Comparison of ENCODE assay signal across 8 mouse cellular contexts in genomic region chr6:28261307-28262197, GRCm38 (mm10).
DNase-seq lines count a peak whose midpoint lies in the region; ATAC-seq and TF ChIP-seq lines count a peak whose summit lies in the region.

No protein-coding gene starts in this region.

- intact Hi-C loops in heart, postnatal 36 days (cut with DNase I) = loop anchor here (5.0 kb wide), 2 partner anchors 161 to 216 kb away; partner anchors contain the start of genes Arf5 and Snd1

- H3K9me3 ChIP-seq in forebrain, embryonic 15.5 days = no peaks in the 10 kb centered on the region
- H3K9me3 ChIP-seq in lung, embryonic 14.5 days (ENCODE audit: low read depth, low read length) = no peaks in the 10 kb centered on the region

- under 1% methylated on average over 122 of the region's 131 CpGs for WGBS in forebrain, embryonic 15.5 days
- WGBS in lung, embryonic 14.5 days = under 1% methylated on average over 100 of the region's 131 CpGs
- 2% methylated on average over 131 of the region's 131 CpGs for WGBS in olfactory bulb, adult 2 months
- 2% methylated on average over 131 of the region's 131 CpGs for WGBS in thymus, adult 2 months

- peak overlapping the region; percentile 71 for H3K4me3 ChIP-seq in forebrain, embryonic 15.5 days
- peak overlapping the region; percentile 92 for H3K4me3 ChIP-seq in layer of hippocampus, adult 2 months
- H3K4me3 ChIP-seq in lung, embryonic 14.5 days (ENCODE audit: low read depth, low read length) = peak overlapping the region; percentile 81
- H3K4me3 ChIP-seq in olfactory bulb, adult 2 months (ENCODE audit: insufficient read depth, low read depth, low read length) = peak overlapping the region; percentile 85
- peak overlapping the region; percentile 98 for H3K4me3 ChIP-seq in thymus, adult 2 months (ENCODE audit: control insufficient read depth, insufficient read depth, low read length)

- H3K4me1 ChIP-seq in forebrain, embryonic 15.5 days = peaks cover 9% of the 10 kb centered on the region
- peaks cover 3% of the 10 kb centered on the region; the same call in 1 of the 2 replicates for H3K4me1 ChIP-seq in lung, embryonic 14.5 days (ENCODE audit: insufficient read depth)
- peaks cover 6% of the 10 kb centered on the region for H3K4me1 ChIP-seq in olfactory bulb, adult 2 months (ENCODE audit: control insufficient read depth, insufficient read depth, low read length)
- peaks cover 9% of the 10 kb centered on the region for H3K4me1 ChIP-seq in thymus, adult 2 months (replicated peaks; ENCODE audit: control insufficient read depth, insufficient read depth, low read length)

- no peaks in the 10 kb centered on the region for H3K36me3 ChIP-seq in forebrain, embryonic 15.5 days
- peaks cover 16% of the 10 kb centered on the region for H3K36me3 ChIP-seq in lung, embryonic 14.5 days (ENCODE audit: insufficient read depth)
- H3K36me3 ChIP-seq in thymus, adult 2 months (ENCODE audit: control insufficient read depth, insufficient read depth, low read length) = peaks cover 10% of the 10 kb centered on the region; the same call in 1 of the 2 replicates

- peak; percentile 75 for TF ChIP-seq POLR2A in olfactory bulb, adult 2 months (IDR thresholded peaks at IDR 0.05; ENCODE audit: insufficient read depth, low read depth, low read length)
- TF ChIP-seq POLR2A in thymus, adult 2 months (IDR thresholded peaks at IDR 0.05; ENCODE audit: control insufficient read depth, extremely low read depth, insufficient read depth, low read length, poor library complexity) = peak; percentile 94

- TF ChIP-seq CTCF in layer of hippocampus, adult 2 months (conservative IDR thresholded peaks at IDR 0.05) = no peak
- TF ChIP-seq CTCF in lung, embryonic 14.5 days (IDR thresholded peaks at IDR 0.05; ENCODE audit: low read depth) = no peak
- no peak for TF ChIP-seq CTCF in olfactory bulb, adult 2 months (IDR thresholded peaks at IDR 0.05; ENCODE audit: insufficient read depth, low read depth, low read length)
- no peak for TF ChIP-seq CTCF in thymus, adult 2 months (IDR thresholded peaks at IDR 0.05; ENCODE audit: borderline replicate concordance, control insufficient read depth, extremely low read depth, insufficient read depth, low read length, poor library complexity)

- peak; percentile 91 for DNase-seq in ES-CJ7 (ENCODE audit: low read depth, low spot score)
- DNase-seq in cerebellum, adult 11 months = peak; percentile 88
- peak; percentile 88 to 92 for DNase-seq in heart, postnatal 36 days
- peak; percentile 88 to 92 for DNase-seq in layer of hippocampus, adult 2 months (ENCODE audit: low spot score in 2 of 2)
- peak; percentile 92 for DNase-seq in lung, embryonic 14.5 days
- peak; percentile 91 for DNase-seq in thymus, adult 2 months

- no peaks in the 10 kb centered on the region for H3K27me3 ChIP-seq in forebrain, embryonic 15.5 days
- no peaks in the 10 kb centered on the region for H3K27me3 ChIP-seq in lung, embryonic 14.5 days (ENCODE audit: insufficient read depth, low read length)
- H3K27me3 ChIP-seq in thymus, adult 2 months (ENCODE audit: control insufficient read depth, insufficient read depth, low read length) = no peaks in the 10 kb centered on the region

- H3K9ac ChIP-seq in forebrain, embryonic 15.5 days (replicated peaks) = peak overlapping the region; percentile 72
- H3K9ac ChIP-seq in lung, embryonic 14.5 days = peak overlapping the region; percentile 71

- peak; percentile 97 for ATAC-seq in forebrain, embryonic 15.5 days (replicated peaks)
- ATAC-seq in lung, embryonic 14.5 days (ENCODE audit: insufficient read depth) = peak; percentile 96

- H3K27ac ChIP-seq in forebrain, embryonic 15.5 days (replicated peaks) = peak overlapping the region; percentile 82
- H3K27ac ChIP-seq in layer of hippocampus, adult 2 months = peak overlapping the region; percentile 90
- peak overlapping the region; percentile 84 for H3K27ac ChIP-seq in lung, embryonic 14.5 days (ENCODE audit: low read depth)
- H3K27ac ChIP-seq in olfactory bulb, adult 2 months (ENCODE audit: insufficient read depth, low read depth, low read length) = 0 out of 2 replicates have a peak overlapping the region, but pooled peaks have one; percentile 25
- H3K27ac ChIP-seq in thymus, adult 2 months (ENCODE audit: control insufficient read depth, insufficient read depth, low read length) = no peak overlapping the region; the same call in 1 of the 2 replicates

- H3K4me2 ChIP-seq in forebrain, embryonic 15.5 days (replicated peaks) = peak overlapping the region; percentile 98
- peak overlapping the region; percentile 86 for H3K4me2 ChIP-seq in lung, embryonic 14.5 days
